Mouse (Mus musculus) bone marrow, adult 2 months (tissue): ENCODE data around the gene Nckap1l.

Experiments used
- CTCF ChIP-seq: fragments of 200-500 bp; IDR thresholded peaks from 2 replicates; pipeline ENCODE4 v1.5.1; 2011; ENCODE audit warnings: low read length, control low read depth; ENCODE audit not compliant: control insufficient read depth, insufficient read depth
- POLR2A ChIP-seq: fragments of 200-500 bp; IDR thresholded peaks from 2 replicates; pipeline ENCODE4 v1.6.1; 2011; ENCODE audit warnings: low read depth, mild to moderate bottlenecking, control low read depth, low read length, borderline replicate concordance; ENCODE audit not compliant: control insufficient read depth

- TF ChIP-seq CTCF, result no peak
- TF ChIP-seq POLR2A, result no peak
Measured at GRCm38 (mm10) chr15:103454449-103454848, 855 bp downstream of the Nckap1l start.
